Mouse (Mus musculus) CD8-positive naive resting alpha-beta T cell, adult 2 months (primary cell): ENCODE measurements around the gene Gab2.

ENCODE experiments used
- DNase-seq, 2 experiments: peaks; one replicate each; pipeline ENCODE4 v3.0.0; 2022; ENCODE audit warnings: low read depth in 2 of 2, low spot score in 2 of 2

Gab2 gene

DNA sequence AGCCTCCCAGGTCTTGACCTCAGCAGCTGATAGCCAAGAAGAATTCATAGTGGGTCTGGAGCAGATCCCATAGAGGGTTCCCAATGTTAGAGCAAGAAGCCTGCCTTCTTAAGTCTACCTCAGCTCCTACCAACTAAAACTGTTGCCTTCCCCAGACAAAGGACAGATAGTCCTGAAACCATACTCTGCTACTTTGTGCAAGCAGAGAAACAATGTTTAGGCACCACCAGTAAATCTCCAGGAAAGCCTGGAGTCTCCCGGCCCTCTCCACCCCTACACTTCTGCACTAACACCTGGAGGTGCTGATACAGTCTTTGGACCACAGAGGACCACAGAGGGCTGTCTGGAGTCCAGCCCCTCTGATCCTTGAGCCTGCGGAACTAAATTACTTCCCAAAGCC is 263.3 kb downstream of the Gab2 start:
- DNase-seq, result no peak

DNA sequence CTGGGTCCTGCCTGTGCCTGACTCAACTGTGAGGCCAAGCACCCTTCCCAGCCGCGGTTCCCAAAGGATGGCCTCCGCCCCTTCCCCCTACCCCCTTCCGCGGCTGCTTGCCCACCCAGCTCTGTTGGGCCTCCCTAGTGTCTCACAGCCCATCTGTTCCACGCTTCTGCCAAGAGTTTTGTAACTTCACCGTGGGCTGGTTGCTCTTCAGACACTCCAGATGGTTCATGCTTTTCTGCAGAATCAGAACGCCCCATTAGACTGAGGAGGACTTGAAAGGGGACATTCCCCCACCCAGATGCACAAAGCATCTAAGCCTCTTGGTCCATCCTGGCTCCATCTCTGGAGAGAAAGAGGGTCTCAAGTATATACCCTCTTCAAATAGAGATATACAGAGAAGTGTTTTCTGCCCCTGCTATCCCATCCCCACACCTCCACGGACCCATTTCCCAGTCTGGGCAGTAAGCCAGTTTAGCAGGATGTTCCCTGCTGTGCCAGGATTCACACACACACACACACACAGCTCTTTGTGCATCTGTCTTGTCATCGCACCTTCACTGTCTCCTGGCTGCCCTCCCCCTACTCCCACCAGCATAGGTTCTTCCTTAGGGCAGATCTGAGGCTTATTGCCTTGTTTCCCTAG is 264.0 kb downstream of the Gab2 start:
- DNase-seq, result no peak

DNA sequence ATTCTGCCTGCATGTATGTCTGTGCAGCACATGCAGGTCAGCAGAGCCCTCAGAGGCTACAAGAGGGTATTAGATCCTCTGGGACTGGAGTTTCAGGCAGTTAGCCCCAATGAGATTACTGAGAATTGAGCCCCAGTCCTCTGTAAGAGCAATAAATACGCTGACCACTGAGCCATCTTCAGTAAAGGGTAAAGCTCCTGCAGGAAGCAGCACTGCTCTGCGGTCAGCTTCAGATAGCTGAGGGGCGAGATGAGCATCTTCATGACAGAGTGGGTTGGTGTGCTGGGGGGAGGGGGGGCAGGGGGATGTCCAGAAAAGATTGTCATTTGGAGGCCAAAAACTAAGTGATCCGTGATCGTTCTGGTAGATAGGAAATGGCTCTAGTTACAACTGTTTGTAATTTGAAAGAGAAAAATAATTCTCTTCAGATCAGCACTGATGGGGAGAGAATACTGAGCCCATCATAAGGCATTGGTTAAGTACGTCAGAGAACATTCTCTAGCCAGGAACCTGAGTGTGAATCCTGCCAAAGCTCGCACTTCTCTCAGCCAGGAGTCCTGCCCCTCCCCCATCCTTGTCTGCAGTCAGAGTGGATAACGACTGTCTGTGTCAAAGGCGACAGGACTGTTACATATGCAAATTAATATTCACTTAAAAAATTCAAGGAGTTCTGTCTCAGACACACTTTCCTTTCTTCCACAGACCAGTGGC is 264.9 kb downstream of the Gab2 start:
- no peak for DNase-seq

DNA sequence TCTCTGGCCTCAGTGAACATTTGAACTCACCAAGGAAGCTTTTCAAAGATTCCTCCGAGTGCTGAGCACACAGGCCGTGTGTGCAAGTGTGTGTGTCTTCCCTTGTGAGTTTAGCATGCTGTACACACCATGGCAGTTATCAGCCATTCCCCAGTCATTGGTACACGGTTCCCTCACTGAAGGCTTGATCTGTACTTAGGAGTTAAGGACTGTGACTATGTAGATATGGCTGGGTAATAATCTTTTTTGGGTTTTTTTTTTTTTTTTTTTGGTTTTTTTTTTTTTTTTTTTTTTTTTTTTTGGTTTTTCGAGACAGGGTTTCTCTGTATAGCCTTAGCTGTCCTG is 265.4 kb downstream of the Gab2 start:
- DNase-seq, result no peak

DNA sequence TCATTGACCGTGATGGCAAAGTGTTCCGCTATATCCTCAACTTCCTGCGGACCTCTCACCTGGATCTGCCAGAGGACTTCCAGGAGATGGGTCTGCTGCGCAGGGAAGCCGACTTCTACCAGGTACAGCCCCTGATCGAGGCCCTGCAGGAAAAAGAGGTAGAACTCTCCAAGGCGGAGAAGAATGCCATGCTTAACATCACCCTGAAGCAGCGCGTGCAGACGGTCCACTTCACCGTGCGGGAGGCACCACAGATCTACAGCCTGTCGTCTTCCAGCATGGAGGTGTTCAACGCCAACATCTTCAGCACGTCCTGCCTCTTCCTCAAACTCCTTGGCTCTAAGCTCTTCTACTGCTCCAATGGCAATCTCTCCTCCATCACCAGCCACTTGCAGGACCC is 266.1 kb downstream of the Gab2 start:
- no peak for DNase-seq

DNA sequence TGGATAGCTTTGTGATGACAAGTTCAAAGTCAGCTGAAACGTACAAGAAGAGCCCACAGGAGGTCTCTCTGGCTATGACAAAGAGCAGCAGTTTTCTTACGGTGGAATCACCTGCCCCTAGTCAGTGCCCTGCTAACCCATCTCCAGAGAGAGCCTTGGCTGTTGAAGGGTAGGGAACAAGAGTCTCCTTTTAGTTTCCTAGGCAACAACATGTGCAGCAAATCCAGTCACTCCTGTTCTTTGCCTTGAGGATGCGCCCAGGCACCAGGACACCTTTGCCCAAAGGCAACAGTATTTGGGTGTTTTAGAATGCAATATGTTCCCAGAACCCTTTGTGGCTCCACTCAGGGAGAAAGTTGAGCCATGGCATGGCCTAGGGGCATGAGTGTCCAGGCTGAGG is 266.9 kb downstream of the Gab2 start:
- no peak for DNase-seq

DNA sequence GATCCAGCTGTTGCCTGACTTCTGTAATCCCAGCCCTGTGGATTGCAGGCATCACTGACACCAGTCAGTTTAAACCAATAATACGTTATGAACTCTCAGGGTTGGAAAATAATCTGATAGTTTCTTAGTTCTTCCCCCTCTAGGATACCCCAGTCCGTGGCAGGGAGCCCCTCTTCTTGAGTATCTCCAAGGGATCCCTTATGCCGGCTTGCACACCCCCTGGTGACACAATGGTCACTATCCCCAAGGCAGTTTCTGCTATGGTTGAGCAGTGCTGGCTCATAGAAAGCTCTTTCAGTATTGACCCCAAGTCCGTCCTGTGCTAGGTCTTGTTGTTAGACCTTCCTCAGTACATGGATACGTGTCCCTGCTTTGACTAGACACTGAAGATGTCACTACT is 267.4 kb downstream of the Gab2 start:
- DNase-seq, result no peak

DNA sequence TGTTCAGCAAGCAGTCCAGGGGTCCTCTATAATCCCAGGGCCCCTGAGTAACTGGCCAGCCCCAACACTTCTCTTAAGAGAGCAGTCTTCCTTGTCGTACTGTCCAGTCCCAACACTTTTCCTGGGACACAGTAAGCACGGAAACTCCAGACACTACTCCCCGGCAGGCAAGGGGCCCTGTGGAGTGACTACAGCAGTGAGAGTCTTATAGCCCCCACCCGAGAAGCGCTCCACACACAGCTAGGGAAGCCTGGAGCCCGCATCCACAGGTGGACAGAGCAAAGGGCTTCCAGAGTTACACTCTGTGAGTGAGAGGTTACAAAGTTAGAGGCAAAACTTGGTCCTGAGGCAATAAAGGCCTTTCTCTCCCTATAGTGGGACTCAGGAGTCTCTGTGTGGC is 268.1 kb downstream of the Gab2 start:
- no peak for DNase-seq

DNA sequence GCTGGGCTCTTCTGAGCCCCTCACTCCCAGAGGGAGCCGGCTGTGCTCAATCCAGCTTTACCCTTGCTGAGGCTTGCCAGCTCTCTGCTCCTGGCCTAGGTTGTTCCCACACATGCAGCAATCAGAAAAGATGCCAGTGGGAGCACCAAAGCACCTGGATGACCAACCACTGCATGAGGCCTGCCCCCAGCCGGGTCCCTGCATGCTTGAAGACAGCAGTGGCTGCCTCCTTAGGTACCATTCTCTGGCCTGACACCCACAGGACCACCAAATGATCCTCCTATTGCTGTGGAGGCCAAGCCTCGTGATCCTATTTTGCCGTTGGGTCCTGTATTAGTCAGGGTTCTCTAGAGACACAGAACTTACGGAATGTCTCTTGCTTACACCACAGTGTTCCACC is 269.5 kb downstream of the Gab2 start:
- no peak for DNase-seq

DNA sequence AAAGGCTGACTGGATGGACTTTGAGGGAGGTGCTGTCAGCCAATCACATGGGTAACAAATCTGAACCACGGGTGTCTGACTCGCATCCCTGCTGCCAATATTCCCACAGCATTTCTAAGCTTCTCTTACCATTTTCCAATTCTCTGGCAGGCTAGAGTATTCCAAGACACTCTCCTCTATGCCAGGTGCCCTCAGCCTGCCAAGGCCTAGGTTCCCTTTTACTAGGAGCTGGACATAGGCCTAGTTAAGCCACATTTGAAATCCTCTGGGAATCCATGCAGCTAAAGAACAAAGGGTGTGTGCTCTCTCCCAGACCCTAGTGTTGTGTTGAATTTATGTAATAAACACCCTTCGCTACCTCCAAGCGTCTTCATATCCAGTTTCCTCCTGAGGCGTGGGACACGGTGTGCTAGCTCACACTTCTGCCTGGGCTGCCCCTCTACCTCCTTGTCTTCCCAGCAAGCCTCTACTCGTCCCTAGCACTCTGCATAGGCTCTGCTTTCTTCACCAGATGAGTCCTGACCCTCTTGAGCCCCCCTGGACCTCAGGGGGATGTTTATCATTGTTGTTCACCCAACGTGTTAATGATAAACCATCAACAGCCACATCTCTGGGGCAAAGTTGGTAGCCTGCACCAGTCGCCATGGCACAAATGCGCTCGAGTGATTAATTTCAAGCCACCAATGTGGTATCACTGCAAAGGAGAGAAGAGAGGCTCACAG is 270.6 kb downstream of the Gab2 start:
- no peak for DNase-seq

DNA sequence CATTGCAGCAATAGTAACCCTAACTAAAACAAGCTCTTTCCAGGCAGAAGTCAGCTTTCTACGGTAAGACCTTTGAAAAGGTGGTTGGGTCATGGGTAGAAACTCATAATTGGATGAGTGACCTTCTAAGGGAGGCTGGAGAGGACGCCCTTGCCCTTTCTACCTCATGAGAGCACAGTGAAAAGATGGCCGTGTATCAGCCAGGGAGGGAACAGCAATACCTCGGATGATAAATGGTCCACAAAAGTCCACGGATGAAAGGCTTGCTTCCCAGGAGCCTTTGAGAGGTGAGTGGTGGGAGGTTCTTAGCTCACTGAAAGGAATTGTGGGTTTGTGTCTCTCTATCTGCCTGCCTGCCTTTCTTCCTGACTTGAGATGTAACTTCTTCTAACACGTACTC is 272.0 kb downstream of the Gab2 start:
- no peak for DNase-seq

DNA sequence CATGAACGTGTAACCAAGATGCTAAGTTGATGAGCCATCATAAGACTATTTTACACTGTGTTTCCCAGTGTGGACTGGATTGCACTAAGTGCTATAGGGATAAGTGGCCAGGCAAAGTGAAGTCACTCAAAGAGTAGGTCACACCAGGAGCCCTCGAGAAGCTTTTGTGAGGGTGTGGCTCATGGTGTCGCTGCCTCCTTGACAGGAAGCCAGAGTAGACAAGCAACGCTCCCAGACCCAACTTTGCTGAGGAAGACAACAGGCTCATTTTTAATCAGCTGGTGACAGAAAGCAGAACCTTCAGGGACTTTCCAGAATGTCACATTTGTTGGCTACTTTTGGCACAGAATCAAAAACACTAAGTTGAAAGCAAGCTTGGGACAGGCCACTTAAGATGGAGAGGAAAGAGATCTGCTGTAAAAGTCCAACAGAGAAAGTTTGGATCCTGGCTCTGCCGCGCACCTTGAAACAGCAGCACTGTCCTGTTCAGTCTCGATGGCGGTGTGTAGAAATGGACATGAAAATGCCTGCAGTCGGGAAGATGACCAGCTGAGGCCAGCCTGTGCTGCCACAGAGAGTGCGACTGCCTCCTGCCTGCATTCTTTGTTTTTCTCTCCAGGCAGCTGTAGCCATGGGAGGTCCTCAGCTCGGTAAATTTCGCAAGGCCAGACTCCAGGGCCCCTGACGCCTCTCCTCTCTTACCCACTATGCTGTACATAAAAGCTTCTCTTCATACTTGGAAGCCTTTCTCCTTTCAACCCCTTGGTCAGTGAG is 273.9 kb downstream of the Gab2 start:
- no peak for DNase-seq

DNA sequence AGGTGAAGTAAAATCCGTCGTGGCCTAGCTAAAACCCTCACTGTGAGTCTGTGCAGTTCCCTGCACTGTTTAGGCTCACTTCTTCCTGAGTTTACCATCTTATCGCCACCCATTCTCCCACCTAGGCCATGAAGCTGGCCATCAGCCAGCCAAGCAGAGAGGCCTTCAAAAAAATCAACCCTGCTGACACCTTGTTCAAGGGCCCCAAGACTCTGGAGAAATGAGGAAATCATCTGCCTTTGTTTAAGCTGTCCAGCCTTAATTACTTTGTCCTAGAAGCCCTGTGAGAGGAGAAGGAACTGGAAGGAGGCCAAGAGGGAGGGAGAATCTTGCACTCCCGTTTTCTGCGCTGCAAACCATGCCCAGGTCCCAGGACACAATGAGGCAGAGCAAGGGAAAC is 274.9 kb downstream of the Gab2 start:
- no peak for DNase-seq

DNA sequence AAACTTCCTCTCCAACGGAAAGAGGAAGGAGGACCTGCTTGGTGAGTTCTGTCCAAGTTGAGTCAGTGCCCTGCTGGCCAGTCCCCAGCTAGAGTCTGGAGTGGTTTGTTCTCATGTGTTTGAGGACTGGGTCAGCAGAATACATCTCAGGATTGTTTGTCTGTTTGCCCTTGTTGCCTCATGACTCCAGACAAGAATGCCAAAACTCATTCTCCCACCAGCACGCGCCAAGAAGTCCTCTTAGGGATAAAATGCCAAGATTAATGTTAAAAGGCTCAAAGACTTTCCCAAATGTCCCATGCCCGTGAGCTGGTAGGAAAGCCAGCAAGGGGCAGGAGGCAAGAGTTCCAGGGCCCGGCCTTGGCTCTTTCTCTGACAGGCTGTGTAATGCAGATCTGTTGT is 275.5 kb downstream of the Gab2 start:
- DNase-seq, result no peak

DNA sequence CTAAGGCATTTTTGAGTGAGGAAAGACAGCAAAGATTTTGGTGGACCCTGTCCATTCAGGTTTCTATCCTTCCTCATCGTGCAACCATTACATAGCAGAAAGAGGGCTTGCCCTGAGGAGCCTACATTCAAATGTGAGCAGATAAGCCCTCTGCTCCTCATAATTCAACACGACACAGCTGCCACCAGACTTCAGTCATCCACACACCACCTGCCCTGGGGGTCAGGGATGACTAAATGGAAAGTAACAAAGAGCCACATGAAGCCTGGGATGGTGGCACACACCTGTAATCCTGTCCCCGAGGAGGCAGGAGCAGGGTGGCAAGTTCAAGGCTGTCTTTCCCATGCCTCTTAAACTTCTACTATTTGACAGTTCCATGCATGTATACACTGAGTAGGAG is 276.5 kb downstream of the Gab2 start:
- no peak for DNase-seq

DNA sequence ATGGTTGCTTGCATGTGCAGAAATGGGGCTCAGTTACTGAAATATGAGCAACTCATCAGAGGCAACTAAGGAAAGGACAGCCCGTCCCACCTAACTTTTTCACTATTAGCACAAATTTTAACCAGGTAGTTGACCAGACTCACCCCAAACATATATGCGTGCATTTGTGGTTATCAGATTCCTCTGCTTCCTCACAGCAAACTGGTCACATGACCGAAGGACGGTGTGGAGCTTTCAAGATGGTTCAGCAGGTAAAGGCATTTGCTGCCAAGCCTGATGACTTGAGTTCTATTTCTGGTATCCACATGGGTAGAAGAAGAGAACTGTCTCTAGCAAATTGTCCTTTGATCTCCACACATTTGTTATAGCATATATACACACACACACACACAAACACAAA is 277.0 kb downstream of the Gab2 start:
- no peak for DNase-seq
